Mouse (Mus musculus): ENCODE data around the gene Sh2d1a.

Gene Sh2d1a

DNA sequence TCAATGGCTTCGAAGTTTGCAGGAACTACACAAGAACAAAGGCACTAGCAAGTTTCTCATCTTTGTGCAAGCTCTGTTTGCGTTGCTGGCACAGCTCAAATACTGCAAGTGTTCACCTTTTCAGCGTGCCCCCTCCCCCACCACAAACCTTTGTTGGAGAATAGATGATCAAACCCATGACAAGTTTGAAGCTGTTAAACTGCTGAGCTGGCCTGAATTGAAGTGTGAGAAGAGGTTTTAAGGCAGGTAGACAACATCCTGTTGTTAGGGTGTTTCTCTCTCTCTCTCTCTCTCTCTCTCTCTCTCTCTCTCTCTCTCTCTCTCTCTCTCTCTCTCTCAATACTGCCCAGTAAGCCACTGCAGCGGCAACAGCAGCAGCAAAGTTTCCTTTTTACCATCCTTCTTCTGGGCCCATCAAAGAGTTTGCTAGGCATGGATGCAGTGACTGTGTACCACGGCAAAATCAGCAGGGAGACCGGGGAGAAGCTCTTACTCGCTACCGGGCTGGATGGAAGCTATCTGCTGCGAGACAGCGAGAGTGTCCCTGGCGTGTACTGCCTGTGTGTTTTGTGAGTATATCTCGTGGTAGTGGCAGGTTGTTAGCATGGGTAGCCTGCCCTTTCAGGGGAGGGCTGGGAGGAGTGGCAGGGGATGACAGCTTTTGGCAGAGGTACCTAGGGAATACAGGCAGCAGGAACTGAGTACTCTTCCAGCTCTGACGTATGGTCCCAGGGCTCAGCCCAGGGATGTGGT lies at the start of gene Sh2d1a:
Sh2d1a (plus strand) TSS at position 163 of the 753 bp plus-strand sequence.
- DNase-seq (ENCODE audit: low read depth, low spot score): no peak

DNA sequence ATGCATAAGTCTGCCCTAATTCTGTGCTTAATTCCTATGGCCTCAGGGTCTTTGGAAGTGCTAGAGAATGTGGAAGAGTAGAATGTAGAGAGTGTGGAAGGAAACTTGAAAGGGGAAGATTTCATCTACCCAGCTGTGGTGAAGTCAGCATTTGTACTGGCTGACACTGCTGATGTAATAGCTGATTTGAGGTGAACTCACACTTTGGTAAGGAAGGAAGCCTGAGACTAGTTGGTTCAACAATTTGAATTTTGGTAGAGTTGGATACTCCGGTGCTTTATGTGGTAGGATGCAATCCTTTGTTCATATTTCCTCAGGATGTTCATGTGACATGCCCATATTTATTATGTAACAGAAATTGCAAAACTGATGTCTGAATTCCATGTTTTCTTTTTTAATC lies 49.3 kb upstream of the Sh2d1a start:
- DNase-seq (ENCODE audit: low read depth, low spot score): no peak

GRCm38 (mm10) chrX:42454533-42454932 lies 47.7 kb upstream of the Sh2d1a start:
- DNase-seq (ENCODE audit: low read depth, low spot score): no peak

- DNase-seq (ENCODE audit: low read depth, low spot score): no peak
These were observed 12.8 kb upstream of the Sh2d1a start, which contains the start of gene Tex13c2 for GRCm38 (mm10) chrX:42489446-42489845. TSS of gene Tex13c2 (plus strand) at chrX:42489691.

GRCm38 (mm10) chrX:42490336-42490735 lies 11.9 kb upstream of the Sh2d1a start:
- no peak for DNase-seq (ENCODE audit: low read depth, low spot score)

- no peak for DNase-seq (ENCODE audit: low read depth, low spot score)
These were observed 1.7 kb upstream of the Sh2d1a start for GRCm38 (mm10) chrX:42500538-42500937.

DNA sequence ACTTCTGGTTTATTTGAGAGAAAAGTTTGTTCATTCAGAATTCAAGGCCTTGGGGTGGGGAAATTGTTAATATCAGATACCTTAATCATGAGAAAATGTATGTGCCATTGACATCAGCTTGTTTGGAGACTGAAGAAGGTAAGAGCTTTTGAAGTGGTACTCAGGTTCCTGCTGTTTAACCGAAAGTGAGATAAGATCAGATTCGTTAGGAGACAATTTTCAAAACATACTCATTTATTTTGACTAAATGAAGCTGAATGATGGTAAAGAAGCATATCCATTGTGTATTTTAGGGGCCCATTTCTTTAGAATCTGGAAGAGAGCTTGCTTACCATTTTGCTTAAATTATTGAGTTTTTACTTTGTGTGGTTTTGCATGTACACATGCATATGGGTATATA lies 8.9 kb downstream of the Sh2d1a start:
- DNase-seq (ENCODE audit: low read depth, low spot score): no peak

- peak; percentile 2 for DNase-seq (ENCODE audit: low read depth, low spot score)
These were observed 10.3 kb downstream of the Sh2d1a start for GRCm38 (mm10) chrX:42512567-42512966.

- DNase-seq (ENCODE audit: low read depth, low spot score): no peak
These were observed 20.6 kb downstream of the Sh2d1a start for GRCm38 (mm10) chrX:42522868-42523267.

- DNase-seq (ENCODE audit: low read depth, low spot score): no peak
These were observed 28.4 kb downstream of the Sh2d1a start for GRCm38 (mm10) chrX:42530703-42531102.

- DNase-seq (ENCODE audit: low read depth, low spot score): no peak
These were observed 37.9 kb downstream of the Sh2d1a start for GRCm38 (mm10) chrX:42540030-42540755.

GRCm38 (mm10) chrX:42540756-42541053 lies 38.5 kb downstream of the Sh2d1a start:
- DNase-seq (ENCODE audit: low read depth, low spot score): peak; percentile 78

GRCm38 (mm10) chrX:42545076-42545475 lies 42.8 kb downstream of the Sh2d1a start:
- no peak for DNase-seq (ENCODE audit: low read depth, low spot score)

DNA sequence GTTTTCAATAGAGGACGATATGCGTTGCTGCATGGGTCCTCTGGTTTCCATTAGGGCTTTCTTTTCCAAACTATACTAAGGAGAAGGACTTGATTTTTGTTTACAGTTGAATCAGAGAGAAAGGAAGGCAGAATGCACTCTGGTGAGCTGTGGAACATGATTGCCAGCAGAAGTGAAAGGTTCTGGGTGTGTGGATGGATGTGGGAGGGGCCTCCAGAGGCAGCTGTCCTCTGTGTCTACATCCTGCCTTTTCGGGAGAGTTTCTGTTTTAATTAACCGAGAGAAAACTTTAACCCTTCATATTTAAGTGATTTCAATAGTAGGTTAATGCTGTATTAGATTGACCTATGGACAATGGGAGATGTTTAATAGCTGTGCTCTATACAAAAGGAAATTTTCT lies 46.3 kb downstream of the Sh2d1a start:
- no peak for DNase-seq (ENCODE audit: low read depth, low spot score)

DNA sequence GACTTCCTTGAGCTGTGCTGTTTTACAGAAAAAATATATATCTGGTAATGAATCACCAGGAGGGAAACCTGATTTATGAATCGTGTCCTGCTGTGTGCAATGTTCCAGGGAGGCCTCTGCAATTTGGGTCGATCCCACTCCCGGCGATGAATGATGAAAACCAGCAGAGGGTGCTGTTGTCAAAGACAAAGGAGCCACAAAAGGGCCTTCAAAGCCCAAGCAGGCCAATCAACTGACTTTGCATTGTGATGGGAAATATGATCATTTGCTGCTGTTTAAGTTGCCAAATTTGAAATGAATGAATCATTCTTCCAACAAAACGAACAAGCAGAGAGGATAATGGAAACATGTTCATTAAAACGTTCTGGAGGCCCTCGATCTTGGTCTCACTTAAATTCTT lies 55.0 kb downstream of the Sh2d1a start:
- peak; percentile 67 for DNase-seq (ENCODE audit: low read depth, low spot score)

DNA sequence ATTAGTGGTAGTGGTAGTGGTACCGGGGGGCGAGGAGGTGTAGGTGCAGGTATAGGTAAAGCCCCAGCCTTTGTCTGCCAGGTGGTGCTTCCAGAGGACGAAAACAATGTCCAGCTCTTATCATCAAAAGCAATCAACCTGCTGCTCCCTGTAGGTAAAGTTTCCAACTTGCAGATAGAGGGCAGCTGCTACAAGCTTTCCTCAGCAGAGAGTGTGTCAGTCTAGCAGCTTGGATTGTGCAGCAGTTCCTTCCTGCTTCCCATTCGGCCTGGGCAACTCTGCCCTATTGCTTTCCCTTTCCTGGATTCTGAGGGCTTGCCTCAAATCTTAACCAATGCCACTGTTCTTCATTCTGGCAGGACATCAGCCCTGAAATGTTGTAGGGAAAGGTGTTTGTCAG lies 56.4 kb downstream of the Sh2d1a start:
- DNase-seq (ENCODE audit: low read depth, low spot score): no peak
